Mouse (Mus musculus): ENCODE data around the gene Fbxl15. TPM values are rescaled to one million over a fixed set of nuclear protein-coding genes. Genes with fewer than 3 reads are reported as not detected.

Fbxl15 gene
- polyA plus RNA-seq, 2 experiments, result 6.3 to 10.0 TPM

GRCm38 (mm10) chr19:46363294-46364009 lies 35.5 kb downstream of the Fbxl15 start:
- Histone ChIP-seq H3K9me3 (ENCODE audit: control insufficient read depth, low read length) (no peaks in the 10 kb centered on the region), H3K4me2 (ENCODE audit: low read depth) (no peak overlapping the region), H3K9ac (replicated peaks) (no peak overlapping the region), H3K4me3 (ENCODE audit: insufficient read depth in 1 of 2, low read depth in 2 of 2, low read length in 2 of 2) (no peak overlapping the region), H3K36me3 (replicated peaks; ENCODE audit: control insufficient read depth, insufficient read depth, low read depth) (no peaks in the 10 kb centered on the region), H3K27ac (no peak overlapping the region), H3K4me1 (replicated peaks; ENCODE audit: control insufficient read depth in 2 of 2, insufficient read depth in 2 of 2, low read length in 1 of 2) (peaks cover under 1 to 5% of the 10 kb centered on the region in 2 experiments; a peak in 3 of 4 replicates), H3K27me3 (ENCODE audit: control insufficient read depth, insufficient read depth, low read length) (no peaks in the 10 kb centered on the region)
- ATAC-seq (ENCODE audit: insufficient read depth) (no peak; the same call in 1 of the 2 replicates), DNase-seq (ENCODE audit: low read depth in 3 of 3, low spot score in 3 of 3) (no peak)
- TF ChIP-seq CTCF (IDR thresholded peaks at IDR 0.05; ENCODE audit: low read depth) (no peak), EP300 (IDR thresholded peaks at IDR 0.05; ENCODE audit: low read depth) (no peak)
- WGBS (ENCODE audit: insufficient replicate concordance), result 59% methylated on average over 11 of the region's 11 CpGs

DNA sequence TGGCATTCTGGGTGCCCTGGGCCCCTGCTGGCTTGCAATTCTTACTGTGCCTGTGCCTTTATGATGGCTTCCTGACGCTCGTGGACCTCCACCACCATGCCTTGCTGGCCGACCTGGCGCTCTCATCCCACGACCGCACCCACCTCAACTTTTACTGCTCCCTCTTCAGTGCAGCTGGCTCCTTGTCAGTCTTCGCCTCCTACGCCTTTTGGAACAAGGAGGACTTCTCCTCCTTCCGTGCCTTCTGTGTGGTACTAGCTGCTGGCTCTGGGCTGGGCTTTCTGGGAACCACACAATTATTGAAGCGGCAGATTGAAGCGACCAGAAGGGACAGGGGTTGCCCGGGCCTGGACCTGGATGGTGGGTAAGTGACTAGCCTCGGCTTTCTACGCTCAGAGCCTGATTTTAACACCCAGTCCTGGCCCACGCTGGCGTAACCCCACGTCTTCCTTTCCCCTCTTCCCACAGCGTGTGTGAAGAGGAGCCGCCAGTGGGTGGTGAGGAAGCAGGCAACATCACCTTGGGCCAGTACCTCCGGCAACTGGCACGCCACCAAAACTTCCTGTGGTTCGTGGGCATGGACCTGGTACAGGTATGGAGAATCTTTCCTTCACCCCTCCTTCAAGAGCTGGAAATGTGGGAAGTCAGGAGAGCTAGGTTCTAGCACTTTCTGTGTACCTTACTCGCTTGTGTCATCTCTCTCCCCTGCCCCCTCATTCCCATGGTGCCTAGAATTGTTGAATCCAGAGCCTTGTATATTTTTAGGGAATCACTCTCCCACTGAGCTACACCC lies 40.0 kb downstream of the Fbxl15 start:
- Histone ChIP-seq H3K36me3 (replicated peaks; ENCODE audit: control insufficient read depth, insufficient read depth, low read depth) (no peaks in the 10 kb centered on the region), H3K4me3 (ENCODE audit: insufficient read depth in 1 of 2, low read depth in 2 of 2, low read length in 2 of 2) (no peak overlapping the region), H3K9me3 (ENCODE audit: control insufficient read depth, low read length) (no peaks in the 10 kb centered on the region), H3K27me3 (ENCODE audit: control insufficient read depth, insufficient read depth, low read length) (no peaks in the 10 kb centered on the region), H3K4me2 (ENCODE audit: low read depth) (no peak overlapping the region), H3K27ac (no peak overlapping the region), H3K4me1 (replicated peaks; ENCODE audit: control insufficient read depth in 2 of 2, insufficient read depth in 2 of 2, low read length in 1 of 2) (peaks cover 0 to 3% of the 10 kb centered on the region in 2 experiments; a peak in 1 of 4 replicates), H3K9ac (replicated peaks) (no peak overlapping the region)
- TF ChIP-seq EP300 (IDR thresholded peaks at IDR 0.05; ENCODE audit: low read depth) (no peak), CTCF (IDR thresholded peaks at IDR 0.05; ENCODE audit: low read depth) (no peak)
- ATAC-seq (ENCODE audit: insufficient read depth) (no peak), DNase-seq (ENCODE audit: low read depth in 3 of 3, low spot score in 3 of 3) (no peak)
- WGBS (ENCODE audit: insufficient replicate concordance), result 75% methylated on average over 22 of the region's 23 CpGs

DNA sequence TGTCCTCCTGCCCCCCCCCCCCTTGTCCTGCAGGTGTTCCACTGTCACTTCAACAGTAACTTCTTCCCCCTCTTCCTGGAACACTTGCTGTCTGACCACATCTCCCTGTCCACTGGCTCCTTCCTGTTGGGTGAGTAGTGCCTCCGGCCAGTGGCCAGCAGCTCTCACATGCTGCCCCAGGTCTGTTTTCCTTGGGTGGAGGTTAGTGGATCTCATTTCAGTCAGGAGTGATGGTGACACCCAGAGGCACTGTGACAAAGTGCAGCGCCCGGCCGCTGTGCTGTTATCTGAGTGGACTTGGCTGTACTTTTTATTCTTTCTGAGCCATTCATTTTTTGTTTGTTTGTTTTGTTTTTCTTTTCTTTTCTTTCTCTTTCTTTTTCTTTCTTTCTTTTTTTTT lies 41.2 kb downstream of the Fbxl15 start:
- WGBS (ENCODE audit: insufficient replicate concordance), result 26% methylated on average over 4 of the region's 4 CpGs
- Histone ChIP-seq H3K27me3 (ENCODE audit: control insufficient read depth, insufficient read depth, low read length) (no peaks in the 10 kb centered on the region), H3K4me3 (ENCODE audit: insufficient read depth in 1 of 2, low read depth in 2 of 2, low read length in 2 of 2) (no peak overlapping the region), H3K9me3 (ENCODE audit: control insufficient read depth, low read length) (no peaks in the 10 kb centered on the region), H3K9ac (replicated peaks) (no peak overlapping the region), H3K36me3 (replicated peaks; ENCODE audit: control insufficient read depth, insufficient read depth, low read depth) (no peaks in the 10 kb centered on the region), H3K4me2 (ENCODE audit: low read depth) (no peak overlapping the region), H3K27ac (no peak overlapping the region), H3K4me1 (replicated peaks; ENCODE audit: control insufficient read depth in 2 of 2, insufficient read depth in 2 of 2, low read length in 1 of 2) (no peaks in the 10 kb centered on the region)
- TF ChIP-seq EP300 (IDR thresholded peaks at IDR 0.05; ENCODE audit: low read depth) (no peak), CTCF (IDR thresholded peaks at IDR 0.05; ENCODE audit: low read depth) (peak; percentile 75)
- ATAC-seq (ENCODE audit: insufficient read depth), result peak; percentile 26; the same call in 1 of the 2 replicates
- DNase-seq (ENCODE audit: low read depth in 3 of 3, low spot score in 3 of 3), result peak in 1 of 3 experiments; percentile 25

GRCm38 (mm10) chr19:46374477-46375088 lies 46.6 kb downstream of the Fbxl15 start:
- 78% methylated on average over 21 of the region's 21 CpGs for WGBS (ENCODE audit: insufficient replicate concordance)
- Histone ChIP-seq H3K4me2 (ENCODE audit: low read depth) (no peak overlapping the region), H3K4me1 (replicated peaks; ENCODE audit: control insufficient read depth in 2 of 2, insufficient read depth in 2 of 2, low read length in 1 of 2) (no peaks in the 10 kb centered on the region), H3K27ac (no peak overlapping the region), H3K27me3 (ENCODE audit: control insufficient read depth, insufficient read depth, low read length) (no peaks in the 10 kb centered on the region), H3K9ac (replicated peaks) (no peak overlapping the region), H3K9me3 (ENCODE audit: control insufficient read depth, low read length) (no peaks in the 10 kb centered on the region), H3K4me3 (ENCODE audit: insufficient read depth in 1 of 2, low read depth in 2 of 2, low read length in 2 of 2) (no peak overlapping the region), H3K36me3 (replicated peaks; ENCODE audit: control insufficient read depth, insufficient read depth, low read depth) (peaks cover 26% of the 10 kb centered on the region)
- no peak for TF ChIP-seq EP300 (IDR thresholded peaks at IDR 0.05; ENCODE audit: low read depth)
- no peak for TF ChIP-seq CTCF (IDR thresholded peaks at IDR 0.05; ENCODE audit: low read depth)
- ATAC-seq (ENCODE audit: insufficient read depth), result peak; percentile 29
- DNase-seq (ENCODE audit: low read depth in 3 of 3, low spot score in 3 of 3), result no peak

DNA sequence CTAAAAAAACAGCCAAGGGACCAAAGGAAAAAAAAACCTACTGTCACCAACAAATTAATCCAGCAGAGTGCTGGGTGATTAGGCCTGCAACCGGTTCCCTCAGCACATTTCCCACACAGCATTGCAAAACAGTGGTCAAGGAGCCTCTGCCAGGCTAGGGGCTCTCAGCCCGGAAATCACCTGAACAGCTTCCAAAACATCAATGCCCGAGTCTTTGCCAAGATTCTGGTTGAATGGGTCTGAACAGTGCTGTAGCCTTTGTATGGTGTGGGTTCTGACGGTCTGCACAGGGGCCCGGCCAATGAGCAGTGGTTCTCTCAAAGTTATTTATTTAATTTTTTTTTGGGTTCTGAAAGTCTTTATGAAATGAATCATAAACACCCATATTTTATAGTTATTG lies 47.5 kb downstream of the Fbxl15 start:
- no peaks in the 10 kb centered on the region for H3K4me1 ChIP-seq (replicated peaks; ENCODE audit: control insufficient read depth in 2 of 2, insufficient read depth in 2 of 2, low read length in 1 of 2)
- DNase-seq (ENCODE audit: low read depth in 3 of 3, low spot score in 3 of 3) (no peak), ATAC-seq (ENCODE audit: insufficient read depth) (no peak)
- no peak overlapping the region for H3K4me3 ChIP-seq (ENCODE audit: insufficient read depth in 1 of 2, low read depth in 2 of 2, low read length in 2 of 2)
- H3K27me3 ChIP-seq (ENCODE audit: control insufficient read depth, insufficient read depth, low read length), result no peaks in the 10 kb centered on the region
- H3K9me3 ChIP-seq (ENCODE audit: control insufficient read depth, low read length), result no peaks in the 10 kb centered on the region
- no peak overlapping the region for H3K9ac ChIP-seq (replicated peaks)
- H3K4me2 ChIP-seq (ENCODE audit: low read depth), result no peak overlapping the region
- TF ChIP-seq EP300 (IDR thresholded peaks at IDR 0.05; ENCODE audit: low read depth) (no peak), CTCF (IDR thresholded peaks at IDR 0.05; ENCODE audit: low read depth) (no peak)
- no peak overlapping the region for H3K27ac ChIP-seq
- WGBS (ENCODE audit: insufficient replicate concordance), result 73% methylated on average over 5 of the region's 5 CpGs
- peaks cover 35% of the 10 kb centered on the region for H3K36me3 ChIP-seq (replicated peaks; ENCODE audit: control insufficient read depth, insufficient read depth, low read depth)

Data from liver, embryonic 14.5 days (tissue).